Mouse (Mus musculus): Measurements from ENCODE around the gene Usp50. TPM values are rescaled to one million over a fixed set of nuclear protein-coding genes. Genes with fewer than 3 reads are reported as not detected.

Gene Usp50
- total RNA-seq (2014; rRNA removed) = 0.11 TPM in 1 of 2 replicates, not detected in the other
- polyA plus RNA-seq (2015; fragmentation: Nextera tagmentation; extraction: Ambion mirVana) = 1.2 and 2.0 TPM in 2 replicates

DNA sequence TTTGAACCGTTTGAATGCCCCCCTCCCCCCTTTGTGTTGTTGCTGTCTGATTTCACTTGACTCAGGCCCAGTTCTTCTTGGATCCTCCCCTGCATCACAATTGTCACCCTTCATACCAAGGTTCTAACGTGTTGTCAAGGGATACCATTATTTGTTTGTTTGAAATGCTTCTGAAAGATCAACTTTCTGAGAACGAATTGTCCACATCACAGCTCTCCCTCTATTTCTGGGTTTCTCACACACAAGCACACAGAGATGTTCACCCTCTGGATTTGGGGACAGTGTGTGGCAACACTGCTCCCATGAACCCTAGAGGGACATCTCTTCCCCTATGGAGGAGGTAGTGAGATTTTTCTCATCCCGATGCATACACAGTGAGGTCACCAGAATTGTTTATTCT is at the start of gene Usp50:
TSS of gene Usp50 (minus strand) at position 101 of the 400 bp plus-strand sequence.
- no peak for TF ChIP-seq CTCF (IDR thresholded peaks at IDR 0.05)
- H3K9me3 ChIP-seq (ENCODE audit: low read length) = no peaks in the 10 kb centered on the region
- WGBS = 61% methylated on average over 4 of the region's 4 CpGs
- no peaks in the 10 kb centered on the region for H3K4me1 ChIP-seq (ENCODE audit: insufficient read depth, low read length)
- no peaks in the 10 kb centered on the region for H3K27me3 ChIP-seq (ENCODE audit: insufficient read depth, low read length)
- no peak within 1 kb of the TSS for H3K9ac ChIP-seq (replicated peaks; ENCODE audit: low read length, poor library complexity, severe bottlenecking)
- H3K36me3 ChIP-seq (ENCODE audit: insufficient read depth, low read length) = no peaks in the 10 kb centered on the region
- ATAC-seq (ENCODE audit: low FRiP score) (no peak), DNase-seq (ENCODE audit: low spot score) (no peak)
- no peak within 1 kb of the TSS for H3K27ac ChIP-seq (ENCODE audit: low read depth, low read length)
- H3K4me2 ChIP-seq (ENCODE audit: low read depth, low read length, poor library complexity, severe bottlenecking) = no peak within 1 kb of the TSS
- H3K4me3 ChIP-seq (ENCODE audit: low read depth, low read length) = no peak within 1 kb of the TSS

- TF ChIP-seq CTCF (IDR thresholded peaks at IDR 0.05) = no peak
- DNase-seq (ENCODE audit: low spot score) (no peak), ATAC-seq (ENCODE audit: low FRiP score) (no peak)
- 84% methylated on average over 2 of the region's 2 CpGs for whole genome bisulfite sequencing
- Histone ChIP-seq H3K4me2 (ENCODE audit: low read depth, low read length, poor library complexity, severe bottlenecking) (no peak overlapping the region), H3K27ac (ENCODE audit: low read depth, low read length) (no peak overlapping the region), H3K36me3 (ENCODE audit: insufficient read depth, low read length) (peaks cover 32% of the 10 kb centered on the region), H3K9me3 (ENCODE audit: low read length) (no peaks in the 10 kb centered on the region), H3K4me3 (ENCODE audit: low read depth, low read length) (no peak overlapping the region), H3K27me3 (ENCODE audit: insufficient read depth, low read length) (no peaks in the 10 kb centered on the region), H3K4me1 (ENCODE audit: insufficient read depth, low read length) (no peaks in the 10 kb centered on the region), H3K9ac (replicated peaks; ENCODE audit: low read length, poor library complexity, severe bottlenecking) (no peak overlapping the region)
Observed at GRCm38 (mm10) chr2:126817414-126817813, 34.1 kb upstream of the Usp50 start.

- ATAC-seq (ENCODE audit: low FRiP score) (no peak), DNase-seq (ENCODE audit: low spot score) (no peak)
- H3K36me3 ChIP-seq (ENCODE audit: insufficient read depth, low read length) = peaks cover 33% of the 10 kb centered on the region
- H3K4me3 ChIP-seq (ENCODE audit: low read depth, low read length) = no peak overlapping the region
- 96% methylated on average over 4 of the region's 4 CpGs for WGBS
- H3K27me3 ChIP-seq (ENCODE audit: insufficient read depth, low read length) = no peaks in the 10 kb centered on the region
- H3K4me1 ChIP-seq (ENCODE audit: insufficient read depth, low read length) = no peaks in the 10 kb centered on the region
- H3K27ac ChIP-seq (ENCODE audit: low read depth, low read length) = no peak overlapping the region
- H3K4me2 ChIP-seq (ENCODE audit: low read depth, low read length, poor library complexity, severe bottlenecking) = no peak overlapping the region
- H3K9ac ChIP-seq (replicated peaks; ENCODE audit: low read length, poor library complexity, severe bottlenecking) = no peak overlapping the region
- TF ChIP-seq CTCF (IDR thresholded peaks at IDR 0.05) = no peak
- no peaks in the 10 kb centered on the region for H3K9me3 ChIP-seq (ENCODE audit: low read length)
Observed at GRCm38 (mm10) chr2:126816644-126817347, 33.5 kb upstream of the Usp50 start.

DNA sequence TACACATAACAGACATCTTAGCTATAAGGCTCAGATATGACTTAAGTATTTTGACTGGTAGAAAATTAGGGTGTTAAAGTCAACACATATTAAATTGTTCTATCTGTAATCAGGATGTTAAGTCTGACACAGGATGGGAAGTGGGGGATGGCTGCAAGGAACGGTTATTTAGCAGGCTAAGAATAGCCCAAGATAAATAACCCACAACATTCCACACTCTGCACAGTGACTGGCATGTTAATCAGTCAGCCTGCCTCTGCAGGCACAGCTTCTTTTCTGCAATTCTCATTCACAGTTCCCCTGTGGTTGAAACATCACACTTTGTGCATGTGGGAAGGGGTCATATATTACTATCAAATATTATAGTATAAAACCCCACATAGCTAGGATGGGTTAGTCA is 32.6 kb upstream of the Usp50 start:
- Histone ChIP-seq H3K9me3 (ENCODE audit: low read length) (no peaks in the 10 kb centered on the region), H3K27me3 (ENCODE audit: insufficient read depth, low read length) (no peaks in the 10 kb centered on the region), H3K36me3 (ENCODE audit: insufficient read depth, low read length) (peaks cover 35% of the 10 kb centered on the region), H3K4me3 (ENCODE audit: low read depth, low read length) (no peak overlapping the region), H3K27ac (ENCODE audit: low read depth, low read length) (no peak overlapping the region), H3K4me2 (ENCODE audit: low read depth, low read length, poor library complexity, severe bottlenecking) (no peak overlapping the region), H3K9ac (replicated peaks; ENCODE audit: low read length, poor library complexity, severe bottlenecking) (no peak overlapping the region), H3K4me1 (ENCODE audit: insufficient read depth, low read length) (no peaks in the 10 kb centered on the region)
- no peak for DNase-seq (ENCODE audit: low spot score)
- no peak for TF ChIP-seq CTCF (IDR thresholded peaks at IDR 0.05)
- no peak for ATAC-seq (ENCODE audit: low FRiP score)
- WGBS = 39% methylated on average over 1 of the region's 1 CpGs

- 96% methylated on average over 3 of the region's 3 CpGs for whole genome bisulfite sequencing
- H3K9ac ChIP-seq (replicated peaks; ENCODE audit: low read length, poor library complexity, severe bottlenecking) = no peak overlapping the region
- H3K4me1 ChIP-seq (ENCODE audit: insufficient read depth, low read length) = no peaks in the 10 kb centered on the region
- no peak overlapping the region for H3K27ac ChIP-seq (ENCODE audit: low read depth, low read length)
- no peak overlapping the region for H3K4me2 ChIP-seq (ENCODE audit: low read depth, low read length, poor library complexity, severe bottlenecking)
- TF ChIP-seq CTCF (IDR thresholded peaks at IDR 0.05) = no peak
- no peaks in the 10 kb centered on the region for H3K9me3 ChIP-seq (ENCODE audit: low read length)
- no peaks in the 10 kb centered on the region for H3K27me3 ChIP-seq (ENCODE audit: insufficient read depth, low read length)
- no peak for ATAC-seq (ENCODE audit: low FRiP score)
- peaks cover 22% of the 10 kb centered on the region for H3K36me3 ChIP-seq (ENCODE audit: insufficient read depth, low read length)
- no peak for DNase-seq (ENCODE audit: low spot score)
- H3K4me3 ChIP-seq (ENCODE audit: low read depth, low read length) = no peak overlapping the region
Observed at GRCm38 (mm10) chr2:126801980-126802379, 18.7 kb upstream of the Usp50 start.

- WGBS = 86% methylated on average over 5 of the region's 5 CpGs
- H3K4me2 ChIP-seq (ENCODE audit: low read depth, low read length, poor library complexity, severe bottlenecking) = no peak overlapping the region
- H3K27ac ChIP-seq (ENCODE audit: low read depth, low read length) = no peak overlapping the region
- ATAC-seq (ENCODE audit: low FRiP score) (no peak), DNase-seq (ENCODE audit: low spot score) (no peak)
- H3K9ac ChIP-seq (replicated peaks; ENCODE audit: low read length, poor library complexity, severe bottlenecking) = no peak overlapping the region
- H3K27me3 ChIP-seq (ENCODE audit: insufficient read depth, low read length) = no peaks in the 10 kb centered on the region
- TF ChIP-seq CTCF (IDR thresholded peaks at IDR 0.05) = no peak
- peaks cover 40% of the 10 kb centered on the region for H3K36me3 ChIP-seq (ENCODE audit: insufficient read depth, low read length)
- no peak overlapping the region for H3K4me3 ChIP-seq (ENCODE audit: low read depth, low read length)
- H3K4me1 ChIP-seq (ENCODE audit: insufficient read depth, low read length) = no peaks in the 10 kb centered on the region
- H3K9me3 ChIP-seq (ENCODE audit: low read length) = no peaks in the 10 kb centered on the region
Observed at GRCm38 (mm10) chr2:126798455-126798854, 15.2 kb upstream of the Usp50 start.

All from midbrain, postnatal 0 days (tissue).